Mouse (Mus musculus): ENCODE data around the gene 1700012B07Rik. TPM values are rescaled to one million over a fixed set of nuclear protein-coding genes. Genes with fewer than 3 reads are reported as not detected.

Gene 1700012B07Rik
- not detected in 2 replicates for polyA plus RNA-seq (2012; ENCODE audit: insufficient read depth, insufficient read length, missing spikeins)

DNA sequence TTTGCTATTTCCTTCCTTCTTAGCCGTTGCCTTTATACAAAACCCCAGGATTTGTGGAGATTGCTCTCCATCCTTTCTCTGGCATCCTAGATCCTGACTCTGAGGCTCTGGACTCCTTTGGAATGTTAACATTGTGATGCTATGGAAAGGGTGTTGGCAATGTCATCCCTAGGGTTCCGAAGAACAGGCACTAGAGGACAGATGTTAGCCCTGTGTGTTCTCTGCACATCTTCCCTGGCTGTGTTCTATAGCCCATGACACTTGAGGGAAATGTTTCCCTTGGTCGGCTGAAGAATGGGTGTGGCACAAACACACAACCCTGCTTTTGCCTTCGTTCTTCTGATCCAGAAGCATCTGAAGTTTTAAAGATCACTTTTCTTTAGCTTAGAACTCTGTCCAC lies at the start of gene 1700012B07Rik:
Gene 1700012B07Rik, minus strand, starts transcription at position 101 of the 400 bp plus-strand sequence.
- H3K4me1 ChIP-seq (ENCODE audit: control insufficient read depth, insufficient read depth, low read length), result no peaks in the 10 kb centered on the region
- H3K27ac ChIP-seq (ENCODE audit: insufficient read depth, low read depth, low read length), result no peak within 1 kb of the TSS
- no peak within 1 kb of the TSS for H3K4me3 ChIP-seq (ENCODE audit: insufficient read depth, low read length)
- TF ChIP-seq POLR2A (IDR thresholded peaks at IDR 0.05; ENCODE audit: borderline replicate concordance, low read depth, low read length) (no peak), CTCF (IDR thresholded peaks at IDR 0.05; ENCODE audit: low read depth, low read length) (no peak)

DNA sequence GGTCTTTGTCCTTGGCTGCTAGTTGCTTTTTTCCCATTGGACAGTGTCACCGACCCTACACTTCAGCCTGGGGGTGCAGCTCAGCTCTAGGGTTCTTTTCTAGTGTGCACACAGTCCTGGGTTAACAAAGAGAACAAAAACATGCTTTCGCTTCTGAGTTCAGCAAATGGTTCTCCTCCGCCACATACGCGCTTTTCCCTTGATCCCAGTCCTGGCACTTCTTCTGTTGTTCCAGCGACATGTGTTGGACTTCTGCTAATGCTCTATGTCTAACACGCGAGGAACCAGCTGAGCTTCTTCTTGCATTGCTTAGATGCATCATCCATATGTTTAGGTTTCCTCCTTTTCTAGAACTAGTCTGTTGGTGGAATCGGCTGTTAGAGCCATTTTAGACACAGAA lies 48.9 kb upstream of the 1700012B07Rik start:
- no peak for TF ChIP-seq CTCF (IDR thresholded peaks at IDR 0.05; ENCODE audit: low read depth, low read length)
- H3K4me3 ChIP-seq (ENCODE audit: insufficient read depth, low read length), result no peak overlapping the region

GRCm38 (mm10) chr11:109875834-109876233 lies 48.0 kb upstream of the 1700012B07Rik start:
- Histone ChIP-seq H3K27ac (ENCODE audit: insufficient read depth, low read depth, low read length) (no peak overlapping the region), H3K4me3 (ENCODE audit: insufficient read depth, low read length) (no peak overlapping the region), H3K4me1 (ENCODE audit: control insufficient read depth, insufficient read depth, low read length) (peaks cover 4% of the 10 kb centered on the region; the same call in 1 of the 2 replicates)
- no peak for TF ChIP-seq POLR2A (IDR thresholded peaks at IDR 0.05; ENCODE audit: borderline replicate concordance, low read depth, low read length)
- no peak for TF ChIP-seq CTCF (IDR thresholded peaks at IDR 0.05; ENCODE audit: low read depth, low read length)

More for the DNA sequence above, 48.9 kb upstream of the 1700012B07Rik start:
- no peak overlapping the region for H3K27ac ChIP-seq (ENCODE audit: insufficient read depth, low read depth, low read length)
- peaks cover 4% of the 10 kb centered on the region; the same call in 1 of the 2 replicates for H3K4me1 ChIP-seq (ENCODE audit: control insufficient read depth, insufficient read depth, low read length)

- no peak overlapping the region for H3K27ac ChIP-seq (ENCODE audit: insufficient read depth, low read depth, low read length)
- TF ChIP-seq POLR2A (IDR thresholded peaks at IDR 0.05; ENCODE audit: borderline replicate concordance, low read depth, low read length) (no peak), CTCF (IDR thresholded peaks at IDR 0.05; ENCODE audit: low read depth, low read length) (no peak)
- no peak overlapping the region for H3K4me3 ChIP-seq (ENCODE audit: insufficient read depth, low read length)
- H3K4me1 ChIP-seq (ENCODE audit: control insufficient read depth, insufficient read depth, low read length), result peaks cover 4% of the 10 kb centered on the region; the same call in 1 of the 2 replicates
Observed at GRCm38 (mm10) chr11:109875525-109875802, 47.6 kb upstream of the 1700012B07Rik start.

DNA sequence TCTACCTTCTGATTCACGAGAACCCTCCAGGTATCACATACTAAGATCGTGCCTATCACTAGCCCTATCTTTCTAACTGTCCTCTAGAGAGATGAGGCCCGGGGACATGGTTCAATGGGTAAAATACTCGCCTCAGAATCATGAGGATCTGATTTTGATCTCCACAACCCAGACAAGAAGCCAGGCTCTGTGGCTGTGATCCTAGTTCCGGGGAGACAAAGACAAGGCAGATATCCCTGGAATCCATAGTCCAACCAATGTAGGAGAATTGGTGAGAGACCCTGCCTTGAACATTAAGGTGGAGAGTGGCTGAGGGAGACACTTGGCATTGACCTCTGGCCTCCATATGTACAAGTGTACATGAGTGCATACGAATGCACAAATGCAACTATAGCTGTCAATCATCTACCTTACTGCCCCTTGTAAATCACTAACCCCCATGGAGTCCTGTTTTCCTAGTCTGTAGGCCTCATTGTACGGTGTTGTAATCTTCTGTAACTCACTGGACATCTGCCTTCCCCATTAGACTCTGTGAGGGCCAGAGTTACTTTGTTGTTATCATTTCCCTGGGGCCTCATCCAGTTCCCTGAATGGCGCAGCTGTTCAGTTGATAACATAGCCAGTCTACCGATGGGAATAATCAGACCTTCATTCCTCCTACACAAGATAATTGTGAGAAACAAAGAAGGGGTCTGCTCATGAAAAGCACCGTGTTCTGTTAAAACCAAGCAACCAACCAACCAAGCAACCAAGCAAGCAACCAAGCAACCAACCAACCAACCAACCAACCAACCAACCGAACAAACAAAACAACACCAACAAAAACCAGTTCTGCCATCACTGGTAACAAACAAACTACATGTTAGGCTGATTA lies 47.0 kb upstream of the 1700012B07Rik start:
- Histone ChIP-seq H3K4me3 (ENCODE audit: insufficient read depth, low read length) (no peak overlapping the region), H3K4me1 (ENCODE audit: control insufficient read depth, insufficient read depth, low read length) (peaks cover 4% of the 10 kb centered on the region; the same call in 1 of the 2 replicates), H3K27ac (ENCODE audit: insufficient read depth, low read depth, low read length) (no peak overlapping the region)
- TF ChIP-seq CTCF (IDR thresholded peaks at IDR 0.05; ENCODE audit: low read depth, low read length) (no peak), POLR2A (IDR thresholded peaks at IDR 0.05; ENCODE audit: borderline replicate concordance, low read depth, low read length) (no peak)

- TF ChIP-seq CTCF (IDR thresholded peaks at IDR 0.05; ENCODE audit: low read depth, low read length) (no peak), POLR2A (IDR thresholded peaks at IDR 0.05; ENCODE audit: borderline replicate concordance, low read depth, low read length) (no peak)
- Histone ChIP-seq H3K4me3 (ENCODE audit: insufficient read depth, low read length) (no peak overlapping the region), H3K27ac (ENCODE audit: insufficient read depth, low read depth, low read length) (no peak overlapping the region), H3K4me1 (ENCODE audit: control insufficient read depth, insufficient read depth, low read length) (peaks cover 4% of the 10 kb centered on the region; the same call in 1 of the 2 replicates)
Observed at GRCm38 (mm10) chr11:109873852-109874610, 46.2 kb upstream of the 1700012B07Rik start.

- no peak overlapping the region for H3K27ac ChIP-seq (ENCODE audit: insufficient read depth, low read depth, low read length)
- H3K4me3 ChIP-seq (ENCODE audit: insufficient read depth, low read length), result no peak overlapping the region
- H3K4me1 ChIP-seq (ENCODE audit: control insufficient read depth, insufficient read depth, low read length), result peaks cover 4% of the 10 kb centered on the region; the same call in 1 of the 2 replicates
- TF ChIP-seq POLR2A (IDR thresholded peaks at IDR 0.05; ENCODE audit: borderline replicate concordance, low read depth, low read length) (no peak), CTCF (IDR thresholded peaks at IDR 0.05; ENCODE audit: low read depth, low read length) (no peak)
Observed at GRCm38 (mm10) chr11:109873161-109873775, 45.4 kb upstream of the 1700012B07Rik start.

DNA sequence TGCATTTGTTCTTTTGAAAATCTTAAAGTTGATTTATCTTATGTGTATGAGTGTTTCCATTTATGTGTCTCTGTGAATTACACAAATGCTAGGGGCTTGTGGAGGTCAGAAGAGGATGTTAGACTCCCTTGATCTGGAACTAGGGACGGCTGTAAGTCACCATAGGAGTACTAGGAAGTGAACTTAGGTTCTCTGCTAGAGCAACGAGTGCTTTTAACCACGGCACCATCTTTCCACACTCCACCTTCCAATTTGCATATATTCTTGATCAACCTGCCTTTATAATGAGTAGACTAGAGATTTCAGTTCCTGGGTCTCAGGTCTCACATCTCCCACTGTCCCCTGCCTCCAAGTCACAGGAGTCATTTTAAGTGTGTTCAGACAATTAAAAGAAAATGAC lies 44.8 kb upstream of the 1700012B07Rik start:
- Histone ChIP-seq H3K4me3 (ENCODE audit: insufficient read depth, low read length) (no peak overlapping the region), H3K4me1 (ENCODE audit: control insufficient read depth, insufficient read depth, low read length) (peaks cover 4% of the 10 kb centered on the region; the same call in 1 of the 2 replicates), H3K27ac (ENCODE audit: insufficient read depth, low read depth, low read length) (no peak overlapping the region)
- TF ChIP-seq CTCF (IDR thresholded peaks at IDR 0.05; ENCODE audit: low read depth, low read length) (no peak), POLR2A (IDR thresholded peaks at IDR 0.05; ENCODE audit: borderline replicate concordance, low read depth, low read length) (no peak)

GRCm38 (mm10) chr11:109872056-109872455 lies 44.2 kb upstream of the 1700012B07Rik start:
- no peak overlapping the region for H3K4me3 ChIP-seq (ENCODE audit: insufficient read depth, low read length)
- peaks cover 4% of the 10 kb centered on the region; the same call in 1 of the 2 replicates for H3K4me1 ChIP-seq (ENCODE audit: control insufficient read depth, insufficient read depth, low read length)
- no peak for TF ChIP-seq CTCF (IDR thresholded peaks at IDR 0.05; ENCODE audit: low read depth, low read length)
- no peak for TF ChIP-seq POLR2A (IDR thresholded peaks at IDR 0.05; ENCODE audit: borderline replicate concordance, low read depth, low read length)
- H3K27ac ChIP-seq (ENCODE audit: insufficient read depth, low read depth, low read length), result no peak overlapping the region
